Mouse (Mus musculus) ovary, adult 18-20 months (tissue): ENCODE data around the gene Otos.

ENCODE experiments used
- DNase-seq: peaks from one replicate; pipeline ENCODE4 v3.0.0; 2022; ENCODE audit warnings: low spot score, mixed read lengths

Gene Otos

GRCm38 (mm10) chr1:92648673-92649072 lies at the start of gene Otos:
Otos (minus strand) TSS chr1:92648841.
- peak; percentile 36 for DNase-seq

- peak; percentile 26 for DNase-seq
Observed at GRCm38 (mm10) chr1:92696848-92697247, 48.2 kb upstream of the Otos start.

- DNase-seq, result no peak
Observed at GRCm38 (mm10) chr1:92695751-92696150, 47.1 kb upstream of the Otos start.

- DNase-seq, result no peak
Observed at GRCm38 (mm10) chr1:92691166-92691844, 42.7 kb upstream of the Otos start.

DNA sequence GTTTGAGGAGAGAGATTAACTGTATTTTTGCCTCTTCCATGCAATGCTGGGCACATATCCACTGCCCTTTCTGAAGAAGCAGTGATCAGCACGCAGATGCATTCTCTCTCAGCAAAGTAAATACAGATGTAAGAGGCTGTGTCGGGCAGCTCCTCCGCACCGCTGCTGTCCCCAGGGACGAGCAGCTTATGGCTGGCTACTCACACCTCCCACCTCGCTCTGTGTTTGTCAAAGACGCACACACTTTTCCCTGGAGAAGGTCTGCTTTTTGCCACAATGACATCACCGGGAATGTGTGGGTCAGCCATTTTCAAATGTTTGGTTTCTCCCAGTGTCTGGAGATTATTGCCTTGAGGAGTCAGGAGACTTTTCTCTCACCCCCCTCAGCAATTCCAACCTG lies 38.4 kb upstream of the Otos start:
- no peak for DNase-seq

GRCm38 (mm10) chr1:92683151-92683550 lies 34.5 kb upstream of the Otos start:
- DNase-seq, result no peak

- peak; percentile 59 for DNase-seq
Observed at GRCm38 (mm10) chr1:92680668-92681603, 32.3 kb upstream of the Otos start.

DNA sequence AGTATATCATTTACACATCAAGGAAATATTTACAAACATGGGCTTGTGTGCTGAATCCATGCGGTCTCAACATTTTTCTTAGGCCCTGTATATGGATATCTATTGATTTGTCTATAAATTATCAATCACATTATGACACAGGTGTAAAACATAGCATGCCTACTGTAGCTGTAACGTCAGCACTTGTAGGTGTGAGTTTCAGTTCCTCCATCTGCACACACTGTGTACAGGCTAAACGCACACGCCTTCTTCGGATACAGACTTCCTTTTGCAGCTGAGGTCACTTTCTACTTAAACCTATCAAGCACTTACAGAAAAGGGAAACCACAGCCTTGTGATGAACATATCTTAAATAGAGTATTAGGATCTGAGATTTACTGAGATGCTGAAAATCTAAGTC lies 30.1 kb upstream of the Otos start:
- no peak for DNase-seq

- DNase-seq, result no peak
Observed at GRCm38 (mm10) chr1:92676676-92676975, 28.0 kb upstream of the Otos start.

DNA sequence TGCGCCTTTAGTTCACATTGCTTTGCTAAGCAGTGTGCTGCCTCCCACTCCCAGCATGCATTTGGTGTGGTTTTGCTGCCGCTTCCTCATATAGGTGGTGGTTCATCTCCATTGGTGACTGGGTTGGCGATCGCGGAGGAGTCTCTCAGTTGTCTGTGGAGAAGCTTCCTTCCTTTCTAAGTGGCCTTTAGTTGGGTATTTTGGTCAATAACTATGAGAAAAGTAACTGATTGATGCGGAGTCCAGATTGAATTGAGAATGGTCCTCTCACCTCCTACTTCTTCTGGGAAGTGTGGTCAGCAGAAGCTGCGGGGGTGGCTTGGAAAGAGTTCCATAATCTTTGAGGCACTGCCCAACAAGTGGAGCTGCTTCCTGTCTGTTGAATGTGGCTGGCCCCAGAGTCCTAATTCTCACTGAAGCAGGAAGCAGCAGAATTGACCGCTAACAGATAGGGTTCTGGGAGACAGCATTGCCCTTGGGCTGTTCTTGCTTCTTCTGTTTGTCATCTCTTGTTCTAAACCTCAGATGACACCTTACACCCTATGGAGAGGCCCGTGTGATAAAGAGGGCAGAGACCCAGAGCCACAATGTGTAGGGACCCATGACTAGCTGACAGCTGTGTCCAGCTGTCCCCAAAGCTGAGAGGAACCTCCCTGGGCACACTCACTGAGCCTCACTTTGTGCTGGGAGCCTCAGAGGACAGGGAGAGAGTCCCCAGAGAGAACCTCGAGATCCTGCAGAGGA lies 27.5 kb upstream of the Otos start:
- no peak for DNase-seq

DNA sequence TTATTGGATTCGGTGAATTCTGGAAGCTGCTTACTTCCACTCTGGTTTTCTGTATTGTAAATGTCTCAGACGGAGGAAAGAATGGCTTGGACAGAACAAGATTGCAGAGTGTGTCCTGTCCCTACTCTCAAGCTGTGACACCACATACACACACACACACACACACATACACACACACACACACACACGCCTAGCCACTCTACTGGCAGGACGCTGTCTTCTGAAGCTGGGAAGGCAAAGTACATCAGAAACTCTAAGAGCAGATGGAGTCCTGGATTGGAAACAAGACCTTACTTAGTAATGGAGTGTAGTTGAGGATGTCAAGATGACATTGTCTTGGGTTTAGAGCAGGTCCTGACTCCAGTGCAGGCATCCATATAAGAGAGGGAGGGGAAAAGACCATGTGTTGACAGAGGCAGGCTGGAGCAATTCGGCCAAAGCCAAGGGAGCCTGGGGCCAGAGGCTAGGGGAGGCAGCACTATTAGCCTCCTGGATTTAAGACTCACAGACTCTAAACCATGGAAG lies 24.7 kb upstream of the Otos start:
- DNase-seq, result no peak

- DNase-seq, result no peak
Observed at GRCm38 (mm10) chr1:92671326-92671725, 22.7 kb upstream of the Otos start.

GRCm38 (mm10) chr1:92669430-92669829 lies 20.8 kb upstream of the Otos start:
- DNase-seq, result no peak

- DNase-seq, result no peak
Observed at GRCm38 (mm10) chr1:92667106-92667505, 18.5 kb upstream of the Otos start.

DNA sequence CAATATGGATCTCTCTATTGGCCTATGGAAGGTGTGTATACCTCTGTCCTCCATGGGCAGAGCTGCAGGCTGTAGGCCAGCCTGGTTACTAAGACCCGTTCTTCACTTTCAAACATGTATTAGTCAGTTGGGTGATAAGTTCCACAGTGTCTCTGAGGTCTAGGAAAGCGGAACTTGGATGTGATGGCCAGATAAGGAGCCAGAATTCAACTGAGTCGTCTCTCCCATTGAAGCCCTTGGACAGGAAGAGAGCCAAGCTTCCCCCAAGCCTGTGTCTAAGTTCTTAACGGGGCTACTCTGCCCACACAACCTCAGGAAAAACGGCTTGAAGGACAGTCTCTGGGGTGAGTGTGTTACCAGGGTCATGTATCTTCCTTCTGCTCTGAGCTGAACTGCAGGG lies 10.8 kb upstream of the Otos start:
- no peak for DNase-seq

DNA sequence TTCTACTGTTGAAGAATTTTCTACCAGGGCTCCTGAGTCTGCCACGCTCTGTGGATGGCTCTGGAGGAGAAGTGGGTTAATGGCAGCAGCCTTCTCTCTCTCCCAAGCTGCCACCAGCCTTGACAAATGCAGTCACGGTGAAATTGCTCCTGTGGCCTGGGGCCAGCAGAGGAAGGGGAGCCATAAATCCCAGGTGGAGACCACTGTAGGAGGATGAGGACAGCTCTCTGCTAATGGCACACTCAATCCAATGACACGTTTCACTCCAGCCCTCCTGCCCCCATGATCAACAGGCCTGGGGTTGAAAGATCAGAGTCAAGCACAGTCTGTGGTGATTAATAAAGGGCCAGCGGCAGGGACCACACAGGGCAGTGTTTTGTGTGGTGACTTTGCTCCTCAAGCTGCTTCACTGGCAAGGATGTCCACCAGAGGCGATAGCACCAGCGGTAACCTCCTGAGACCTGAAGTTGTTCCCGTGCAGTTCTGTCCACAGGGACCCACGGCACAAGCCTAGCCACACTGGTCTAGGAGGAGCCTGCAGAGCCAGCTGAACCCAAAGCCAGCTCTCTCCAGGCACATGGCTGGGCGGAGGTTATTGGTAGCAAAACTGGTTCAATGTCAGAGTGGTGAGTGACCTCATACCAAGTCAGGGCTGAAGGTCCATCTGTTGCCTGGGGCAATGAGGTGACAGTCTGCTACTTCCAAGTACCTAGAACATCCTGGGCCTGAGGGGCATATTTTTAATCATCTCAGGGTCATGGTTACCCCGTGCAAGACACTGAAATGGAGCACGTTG lies 8.6 kb upstream of the Otos start:
- no peak for DNase-seq

DNA sequence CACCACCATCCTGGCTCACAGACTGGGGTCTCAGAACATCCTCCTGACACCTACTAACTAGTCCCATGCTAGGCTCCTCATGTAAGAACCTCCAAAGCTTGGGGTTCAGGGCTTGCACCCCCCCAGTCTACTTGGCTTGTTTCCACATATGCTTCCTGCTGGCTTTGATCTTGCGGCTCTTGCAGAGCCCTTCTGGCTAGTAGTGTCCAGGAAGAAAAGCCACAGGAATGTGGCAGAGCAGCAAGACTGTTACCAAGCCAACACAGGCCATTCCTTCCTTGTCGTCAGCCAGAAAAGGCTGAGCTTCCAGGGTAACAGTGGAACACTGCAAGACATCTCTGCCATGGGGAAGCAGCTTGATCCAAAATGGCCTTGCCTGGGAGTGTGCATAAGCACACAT lies 6.0 kb upstream of the Otos start:
- no peak for DNase-seq

DNA sequence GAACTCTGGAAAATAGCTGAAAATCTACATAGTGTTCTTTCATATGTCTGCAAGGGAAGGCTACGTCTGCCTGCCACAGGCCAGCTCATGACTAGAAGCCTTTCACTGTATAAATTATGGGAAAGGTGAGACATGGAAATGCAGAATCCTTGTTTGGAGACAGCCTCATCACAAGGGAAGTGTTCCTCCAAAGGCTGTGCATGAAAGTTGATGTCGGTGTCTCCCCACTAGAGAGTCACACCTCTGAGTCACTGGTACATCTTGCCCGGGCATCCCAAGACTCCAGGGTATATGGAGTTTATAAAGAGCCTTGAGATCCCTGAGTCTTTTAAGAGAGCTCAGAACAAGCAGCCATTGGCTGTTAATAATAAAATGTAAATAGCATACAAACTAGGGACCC lies 4.5 kb upstream of the Otos start:
- no peak for DNase-seq

DNA sequence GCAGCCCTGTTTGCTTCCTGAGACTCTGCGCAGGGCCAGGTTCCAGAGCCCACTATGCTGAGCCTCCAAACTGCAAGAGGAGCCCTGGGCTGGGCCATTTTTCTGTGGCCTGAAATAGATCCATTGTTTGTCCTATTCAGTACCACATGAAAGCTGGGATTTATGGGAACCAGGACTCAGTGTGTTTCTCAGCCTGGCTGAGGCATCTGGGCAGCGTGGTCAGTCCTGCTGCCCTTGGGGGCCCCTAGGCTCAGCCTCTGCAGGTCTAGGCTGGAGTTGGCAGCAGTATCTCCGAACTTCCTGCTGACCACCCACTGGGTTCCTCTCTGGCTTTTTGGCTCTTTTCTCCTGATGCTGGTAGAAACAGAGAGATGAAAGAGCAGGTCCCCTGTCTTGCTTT lies 2.8 kb upstream of the Otos start:
- no peak for DNase-seq

- no peak for DNase-seq
Observed at GRCm38 (mm10) chr1:92648197-92648596, 444 bp downstream of the Otos start.

GRCm38 (mm10) chr1:92647752-92648151 lies 889 bp downstream of the Otos start:
- no peak for DNase-seq

- DNase-seq, result no peak
Observed at GRCm38 (mm10) chr1:92647026-92647425, 1.6 kb downstream of the Otos start.
